Mouse (Mus musculus) MEL (cell line): ENCODE data around the gene Tsga10ip. TPM values are rescaled to one million over a fixed set of nuclear protein-coding genes. Genes with fewer than 3 reads are reported as not detected.

Experiments used
- DNase-seq: peaks from one replicate; pipeline ENCODE4 v3.0.0; 2011; ENCODE audit warnings: low read depth, low spot score
- H3K27ac ChIP-seq: 2 replicates; pipeline ENCODE4 v1.5.1; 2012; ENCODE audit warnings: low read depth, mild to moderate bottlenecking, control low read depth, low read length, moderate library complexity; ENCODE audit not compliant: control insufficient read depth
- H3K27me3 ChIP-seq, 2 experiments: fragments of 150-350 bp in 1 of 2; sonication (generic) in 1 of 2; 2 replicates each; pipeline ENCODE4 v1.6.1; 2012; ENCODE audit warnings: low read length in 2 of 2, mild to moderate bottlenecking in 2 of 2, improper control_type of control experiment in 1 of 2, moderate library complexity in 1 of 2; ENCODE audit not compliant: insufficient read depth in 2 of 2, control insufficient read depth in 1 of 2
- H3K36me3 ChIP-seq, 2 experiments: 2 replicates each; pipeline ENCODE4 v1.6.1; 2012 to 2014; ENCODE audit warnings: low read length in 2 of 2, improper control_type of control experiment in 1 of 2, inconsistent platforms in 1 of 2, mild to moderate bottlenecking in 1 of 2; ENCODE audit not compliant: insufficient read depth in 2 of 2, control insufficient read depth in 1 of 2
- H3K4me1 ChIP-seq, 2 experiments: fragments of 150-350 bp in 1 of 2; sonication (generic) in 1 of 2; 2 replicates each; pipeline ENCODE4 v1.6.1; 2012; ENCODE audit warnings: low read length in 2 of 2, improper control_type of control experiment in 1 of 2, mild to moderate bottlenecking in 1 of 2; ENCODE audit not compliant: insufficient read depth in 2 of 2, control insufficient read depth in 1 of 2
- H3K4me3 ChIP-seq, 2 experiments: fragments of 150-350 bp in 1 of 2; sonication (generic) in 1 of 2; 2 replicates each; pipeline ENCODE4 v1.5.1; 2012; ENCODE audit warnings: low read depth in 2 of 2, low read length in 2 of 2, mild to moderate bottlenecking in 2 of 2, moderate library complexity in 2 of 2, control low read depth in 1 of 2, improper control_type of control experiment in 1 of 2; ENCODE audit not compliant: control insufficient read depth in 1 of 2, insufficient read depth in 1 of 2
- H3K79me2 ChIP-seq: 2 replicates; pipeline ENCODE4 v1.6.1; 2012; ENCODE audit warnings: mild to moderate bottlenecking, low read length, moderate library complexity; ENCODE audit not compliant: control insufficient read depth, poor library complexity, insufficient read depth
- H3K9ac ChIP-seq: 2 replicates; pipeline ENCODE4 v1.6.1; 2012; ENCODE audit warnings: low read depth, mild to moderate bottlenecking, control low read depth, low read length, moderate library complexity; ENCODE audit not compliant: control insufficient read depth, poor library complexity, severe bottlenecking
- H3K9me3 ChIP-seq: fragments of 150-350 bp; sonication (generic); replicated peaks from 2 replicates; pipeline ENCODE4 v1.6.1; 2012; ENCODE audit warnings: mild to moderate bottlenecking, low read length, improper control_type of control experiment, moderate library complexity; ENCODE audit not compliant: insufficient read depth
- BHLHE40 ChIP-seq: IDR thresholded peaks from 2 replicates; pipeline ENCODE4 v1.6.1; 2012; ENCODE audit warnings: low read depth, mild to moderate bottlenecking, inconsistent platforms, low read length, improper control_type of control experiment, borderline replicate concordance
- CHD1 ChIP-seq: IDR thresholded peaks from 2 replicates; pipeline ENCODE4 v1.6.1; 2012; ENCODE audit warnings: low read depth, mild to moderate bottlenecking, inconsistent platforms, low read length, improper control_type of control experiment
- EP300 ChIP-seq, 2 experiments: IDR thresholded peaks; 2 replicates each; pipeline ENCODE4 v1.6.1; 2011; ENCODE audit warnings: improper control_type of control experiment in 2 of 2, low read length in 2 of 2, low read depth in 1 of 2, mild to moderate bottlenecking in 1 of 2
- HCFC1 ChIP-seq: IDR thresholded peaks from 2 replicates; pipeline ENCODE4 v1.6.1; 2012; ENCODE audit warnings: low read depth, mild to moderate bottlenecking, inconsistent platforms, low read length, improper control_type of control experiment, moderate library complexity
- POLR2AphosphoS2 ChIP-seq: IDR thresholded peaks from 2 replicates; pipeline ENCODE4 v1.6.1; 2011; ENCODE audit warnings: low read length, improper control_type of control experiment
- RAD21 ChIP-seq: IDR thresholded peaks from 2 replicates; pipeline ENCODE4 v1.6.1; 2011; ENCODE audit warnings: mild to moderate bottlenecking, low read depth, low read length, improper control_type of control experiment
- RCOR1 ChIP-seq: IDR thresholded peaks from 2 replicates; pipeline ENCODE4 v1.6.1; 2012; ENCODE audit warnings: low read depth, mild to moderate bottlenecking, inconsistent platforms, low read length, improper control_type of control experiment
- SMC3 ChIP-seq: IDR thresholded peaks from 2 replicates; pipeline ENCODE4 v1.6.1; 2011; ENCODE audit warnings: low read depth, low read length, improper control_type of control experiment
- TBP ChIP-seq: IDR thresholded peaks from 2 replicates; pipeline ENCODE4 v1.8.0; 2011; ENCODE audit warnings: low read depth, low read length, improper control_type of control experiment
- USF1 ChIP-seq: IDR thresholded peaks from 2 replicates; pipeline ENCODE4 v1.6.1; 2014; ENCODE audit warnings: low read depth, mild to moderate bottlenecking, inconsistent platforms, low read length, improper control_type of control experiment, moderate library complexity
- ZNF384 ChIP-seq: IDR thresholded peaks from 2 replicates; pipeline ENCODE4 v1.6.1; 2012; ENCODE audit warnings: low read depth, mild to moderate bottlenecking, inconsistent platforms, low read length, improper control_type of control experiment
- polyA plus RNA-seq, 2 experiments: library from polyadenylated mRNA; stranded (reverse) in 1 of 2; unstranded in 1 of 2; fragments of >175 nt in 1 of 2; fragments of >200 nt in 1 of 2; gene quantifications; 2 replicates each; pipeline versions ENCODE4 v1.2.1 to v1.2.4; 2012; ENCODE audit warnings: low replicate concordance in 2 of 2, low read depth in 1 of 2; ENCODE audit not compliant: insufficient read length in 2 of 2, insufficient read depth in 1 of 2, missing spikeins in 1 of 2
- total RNA-seq: library from RNA; depleted of rRNA; stranded (reverse); fragments of 300-350 nt; gene quantifications from 2 replicates; pipeline ENCODE4 v1.2.3, GENCODE M21; 2012

Tsga10ip gene
- total and polyA plus RNA-seq, 3 experiments, result 0.54 to 4.5 TPM; not detected in 1

GRCm38 (mm10) chr19:5411961-5412360 is 9.6 kb upstream of the Tsga10ip start:
- no peak for DNase-seq
- Histone ChIP-seq H3K27ac (no peak overlapping the region), H3K79me2 (no peaks in the 10 kb centered on the region), H3K9me3 (no peaks in the 10 kb centered on the region), H3K4me3 (no peak overlapping the region), H3K9ac (no peak overlapping the region), H3K27me3 (no peaks in the 10 kb centered on the region), H3K36me3 (peaks cover 0 to 3% of the 10 kb centered on the region in 2 experiments; a peak in 2 of 4 replicates), H3K4me1 (peaks cover 6 to 19% of the 10 kb centered on the region in 2 experiments)
- TF ChIP-seq CHD1, result no peak
- TF ChIP-seq EP300 (IDR thresholded peaks at IDR 0.05; ENCODE audit: low read depth in 1 of 2, low read length in 2 of 2), result no peak
- no peak for TF ChIP-seq SMC3
- no peak for TF ChIP-seq TBP
- TF ChIP-seq ZNF384, result no peak

GRCm38 (mm10) chr19:5410641-5411040 is 8.3 kb upstream of the Tsga10ip start:
- Histone ChIP-seq H3K27me3 (no peaks in the 10 kb centered on the region), H3K4me3 (no peak overlapping the region), H3K27ac (no peak overlapping the region), H3K9me3 (no peaks in the 10 kb centered on the region), H3K9ac (no peak overlapping the region), H3K4me1 (peaks cover 6 to 19% of the 10 kb centered on the region in 2 experiments), H3K36me3 (peaks cover 0 to 3% of the 10 kb centered on the region in 2 experiments; a peak in 2 of 4 replicates), H3K79me2 (no peaks in the 10 kb centered on the region)
- no peak for TF ChIP-seq USF1
- no peak for TF ChIP-seq RAD21
- no peak for TF ChIP-seq HCFC1
- TF ChIP-seq RCOR1, result no peak
- no peak for DNase-seq

- no peak overlapping the region for H3K27ac ChIP-seq
- TF ChIP-seq POLR2AphosphoS2 (no peak), BHLHE40 (no peak)
- no peak for DNase-seq
- H3K36me3 ChIP-seq, result peaks cover 0 to 3% of the 10 kb centered on the region in 2 experiments; a peak in 2 of 4 replicates
- H3K79me2 ChIP-seq, result no peaks in the 10 kb centered on the region
- H3K4me1 ChIP-seq, result peaks cover 6 to 19% of the 10 kb centered on the region in 2 experiments
- no peaks in the 10 kb centered on the region for H3K9me3 ChIP-seq
- H3K4me3 ChIP-seq, result no peak overlapping the region
- no peak overlapping the region for H3K9ac ChIP-seq
- H3K27me3 ChIP-seq, result no peaks in the 10 kb centered on the region
These were observed 6.7 kb upstream of the Tsga10ip start for GRCm38 (mm10) chr19:5409068-5409467.
